Mouse (Mus musculus) myocyte (in vitro differentiated cells): Measurements from ENCODE around the gene BC016579.

Experiments
- CEBPB ChIP-seq: IDR thresholded peaks from 2 replicates; pipeline ENCODE4 v1.6.1; 2011; ENCODE audit warnings: mild to moderate bottlenecking, moderate library complexity; ENCODE audit not compliant: poor library complexity, insufficient read depth, severe bottlenecking
- E2F4 ChIP-seq: IDR thresholded peaks from one replicate; pipeline ENCODE4 v1.6.1; 2011; ENCODE audit warnings: mild to moderate bottlenecking, control low read depth, moderate library complexity; ENCODE audit not compliant: insufficient read depth
- MAX ChIP-seq: IDR thresholded peaks from one replicate; pipeline ENCODE4 v1.6.1; 2011; ENCODE audit warnings: low read depth, mild to moderate bottlenecking, control low read depth
- MYOD1 ChIP-seq, 3 experiments: IDR thresholded peaks; one replicate each; pipeline ENCODE4 v1.6.1; 2011; ENCODE audit warnings: control low read depth in 2 of 3, low read depth in 2 of 3, mild to moderate bottlenecking in 2 of 3, moderate library complexity in 1 of 3; ENCODE audit not compliant: insufficient read length in 2 of 3, control insufficient read depth in 1 of 3
- MYOG ChIP-seq, 3 experiments: IDR thresholded peaks; one replicate each; pipeline ENCODE4 v1.6.1; 2011; ENCODE audit warnings: control low read depth in 2 of 3, low read depth in 2 of 3, mild to moderate bottlenecking in 2 of 3; ENCODE audit not compliant: insufficient read length in 2 of 3, control insufficient read depth in 1 of 3, insufficient read depth in 1 of 3
- POLR2A ChIP-seq: IDR thresholded peaks from one replicate; pipeline ENCODE4 v1.6.1; 2011; ENCODE audit warnings: low read depth, mild to moderate bottlenecking, control low read depth, moderate library complexity; ENCODE audit not compliant: insufficient read length
- SRF ChIP-seq: IDR thresholded peaks from one replicate; pipeline ENCODE4 v1.6.1; 2011; ENCODE audit warnings: low read depth; ENCODE audit not compliant: control insufficient read depth, insufficient read length
- TCF12 ChIP-seq: IDR thresholded peaks from one replicate; pipeline ENCODE4 v1.6.1; 2011; ENCODE audit warnings: mild to moderate bottlenecking, control low read depth; ENCODE audit not compliant: poor library complexity, insufficient read depth, severe bottlenecking
- USF1 ChIP-seq: IDR thresholded peaks from one replicate; pipeline ENCODE4 v1.6.1; 2011; ENCODE audit warnings: low read depth, mild to moderate bottlenecking, control low read depth, moderate library complexity

- no peak for TF ChIP-seq POLR2A
- no peak for TF ChIP-seq TCF12
- no peak for TF ChIP-seq E2F4
- no peak for TF ChIP-seq MAX
- TF ChIP-seq USF1: no peak
- TF ChIP-seq MYOD1 (IDR thresholded peaks at IDR 0.05; ENCODE audit: control insufficient read depth in 1 of 3, insufficient read length in 2 of 3, low read depth in 2 of 3): no peak
- no peak for TF ChIP-seq MYOG (IDR thresholded peaks at IDR 0.05; ENCODE audit: control insufficient read depth in 1 of 3, insufficient read depth in 1 of 3, insufficient read length in 2 of 3, low read depth in 2 of 3)
- TF ChIP-seq CEBPB: no peak
- TF ChIP-seq SRF: no peak
These were observed 60.2 kb downstream of the BC016579 start for GRCm38 (mm10) chr16:45593656-45594055.
